Mouse (Mus musculus): ENCODE results near the gene Col4a1. TPM values are rescaled to one million over a fixed set of nuclear protein-coding genes. Genes with fewer than 3 reads are reported as not detected.

Col4a1 gene
- polyA plus RNA-seq, 1 experiment, result 95.1 TPM

- WGBS, result 88% methylated on average over 9 of the region's 9 CpGs
- no peak for DNase-seq
- H3K4me3 ChIP-seq (ENCODE audit: control insufficient read depth, insufficient read depth, low read length), result no peak overlapping the region
- H3K4me1 ChIP-seq (replicated peaks; ENCODE audit: control insufficient read depth, insufficient read depth, low read length), result no peaks in the 10 kb centered on the region
- no peaks in the 10 kb centered on the region for H3K27me3 ChIP-seq (ENCODE audit: control insufficient read depth, insufficient read depth, low read length)
- TF ChIP-seq POLR2A (IDR thresholded peaks at IDR 0.05; ENCODE audit: control insufficient read depth, extremely low read depth, insufficient read depth, low read length, poor library complexity), result no peak
- TF ChIP-seq CTCF (IDR thresholded peaks at IDR 0.05; ENCODE audit: borderline replicate concordance, control insufficient read depth, extremely low read depth, insufficient read depth, low read length, poor library complexity), result no peak
- no peaks in the 10 kb centered on the region for H3K36me3 ChIP-seq (ENCODE audit: control insufficient read depth, insufficient read depth, low read length)
- H3K27ac ChIP-seq (ENCODE audit: control insufficient read depth, insufficient read depth, low read length), result no peak overlapping the region
Observed at GRCm38 (mm10) chr8:11155579-11156318, 156.9 kb downstream of the Col4a1 start.

- WGBS, result 89% methylated on average over 3 of the region's 3 CpGs
- Histone ChIP-seq H3K27ac (ENCODE audit: control insufficient read depth, insufficient read depth, low read length) (no peak overlapping the region), H3K36me3 (ENCODE audit: control insufficient read depth, insufficient read depth, low read length) (no peaks in the 10 kb centered on the region), H3K4me3 (ENCODE audit: control insufficient read depth, insufficient read depth, low read length) (no peak overlapping the region), H3K27me3 (ENCODE audit: control insufficient read depth, insufficient read depth, low read length) (no peaks in the 10 kb centered on the region), H3K4me1 (replicated peaks; ENCODE audit: control insufficient read depth, insufficient read depth, low read length) (no peaks in the 10 kb centered on the region)
- DNase-seq, result no peak
- TF ChIP-seq CTCF (IDR thresholded peaks at IDR 0.05; ENCODE audit: borderline replicate concordance, control insufficient read depth, extremely low read depth, insufficient read depth, low read length, poor library complexity), result no peak
- no peak for TF ChIP-seq POLR2A (IDR thresholded peaks at IDR 0.05; ENCODE audit: control insufficient read depth, extremely low read depth, insufficient read depth, low read length, poor library complexity)
Observed at GRCm38 (mm10) chr8:11150268-11150667, 162.4 kb downstream of the Col4a1 start.

GRCm38 (mm10) chr8:11149201-11149810, 163.3 kb downstream of the Col4a1 start:
- Histone ChIP-seq H3K36me3 (ENCODE audit: control insufficient read depth, insufficient read depth, low read length) (no peaks in the 10 kb centered on the region), H3K4me3 (ENCODE audit: control insufficient read depth, insufficient read depth, low read length) (no peak overlapping the region), H3K27ac (ENCODE audit: control insufficient read depth, insufficient read depth, low read length) (no peak overlapping the region), H3K4me1 (replicated peaks; ENCODE audit: control insufficient read depth, insufficient read depth, low read length) (no peaks in the 10 kb centered on the region), H3K27me3 (ENCODE audit: control insufficient read depth, insufficient read depth, low read length) (no peaks in the 10 kb centered on the region)
- WGBS, result 92% methylated on average over 9 of the region's 9 CpGs
- DNase-seq, result no peak
- TF ChIP-seq POLR2A (IDR thresholded peaks at IDR 0.05; ENCODE audit: control insufficient read depth, extremely low read depth, insufficient read depth, low read length, poor library complexity), result no peak

- Histone ChIP-seq H3K36me3 (ENCODE audit: control insufficient read depth, insufficient read depth, low read length) (no peaks in the 10 kb centered on the region), H3K27ac (ENCODE audit: control insufficient read depth, insufficient read depth, low read length) (no peak overlapping the region), H3K4me3 (ENCODE audit: control insufficient read depth, insufficient read depth, low read length) (no peak overlapping the region), H3K27me3 (ENCODE audit: control insufficient read depth, insufficient read depth, low read length) (no peaks in the 10 kb centered on the region), H3K4me1 (replicated peaks; ENCODE audit: control insufficient read depth, insufficient read depth, low read length) (no peaks in the 10 kb centered on the region)
- DNase-seq, result no peak
- 93% methylated on average over 8 of the region's 8 CpGs for WGBS
- no peak for TF ChIP-seq POLR2A (IDR thresholded peaks at IDR 0.05; ENCODE audit: control insufficient read depth, extremely low read depth, insufficient read depth, low read length, poor library complexity)
- TF ChIP-seq CTCF (IDR thresholded peaks at IDR 0.05; ENCODE audit: borderline replicate concordance, control insufficient read depth, extremely low read depth, insufficient read depth, low read length, poor library complexity), result no peak
Observed at GRCm38 (mm10) chr8:11148797-11149196, 163.8 kb downstream of the Col4a1 start.

Other genes with a start within 250 kb of the Col4a1 start
- gene Col4a2, start within 50 bp of the Col4a1 start, polyA plus RNA-seq (2012; rRNA removed), result 21.8 and 25.7 TPM in 2 replicates
- gene Rab20, start 165.9 kb upstream of the Col4a1 start, polyA plus RNA-seq (2012; rRNA removed), result 9.6 and 15.0 TPM in 2 replicates
- 162 and 168 TPM in 2 replicates for gene Naxd, start 184.7 kb upstream of the Col4a1 start, polyA plus RNA-seq (2012; rRNA removed)
- gene Cars2, start 238.0 kb upstream of the Col4a1 start, polyA plus RNA-seq (2012; rRNA removed), result 84.8 and 90.5 TPM in 2 replicates
- 46.3 and 47.2 TPM in 2 replicates for gene Ing1, start 242.7 kb upstream of the Col4a1 start, polyA plus RNA-seq (2012; rRNA removed)

All from thymus, adult 2 months (tissue).